Mouse (Mus musculus) layer of hippocampus, postnatal 14 days (tissue): ENCODE results near the gene Wnt3a. TPM values are rescaled to one million over a fixed set of nuclear protein-coding genes. Genes with fewer than 3 reads are reported as not detected.
A peak's percentile ranks its signal among the peaks of the same experiment; 100 is the strongest.
"Not testable (repeated sequence)": the region's sequence is repeated elsewhere in the genome, so short reads cannot be mapped to it uniquely, and the experiment has no call there.

Experiments used
- DNase-seq, 2 experiments: peaks; one replicate each; pipeline ENCODE4 v3.0.0; 2021 to 2022; ENCODE audit warnings: low spot score in 2 of 2, mixed read lengths in 1 of 2
- microRNA-seq, 2 experiments: library from miRNA; unstranded; fragments of <30 nt; microRNA quantifications; one replicate each; pipeline ENCODE4 v1.2.0; 2021
- total RNA-seq, 2 experiments: library from RNA; stranded (reverse); gene quantifications; 2 replicates each; pipeline ENCODE4 v1.2.3; 2021

The Wnt3a gene
- total RNA-seq, 2 experiments from 2014 or later, result not detected

GRCm38 (mm10) chr11:59222306-59222705, 68.2 kb downstream of the Wnt3a start:
- no peak for DNase-seq

- DNase-seq, result no peak
Observed at GRCm38 (mm10) chr11:59221604-59222003, 68.9 kb downstream of the Wnt3a start.

GRCm38 (mm10) chr11:59219064-59219463, 71.5 kb downstream of the Wnt3a start:
- DNase-seq, result no peak

GRCm38 (mm10) chr11:59218389-59218998, 72.1 kb downstream of the Wnt3a start:
- no peak for DNase-seq

GRCm38 (mm10) chr11:59216955-59217354, 73.6 kb downstream of the Wnt3a start:
- peak in 1 of 2 experiments; percentile 67 for DNase-seq

GRCm38 (mm10) chr11:59212892-59213494, 77.6 kb downstream of the Wnt3a start:
- no peak for DNase-seq

GRCm38 (mm10) chr11:59212320-59212719, 78.2 kb downstream of the Wnt3a start:
- not testable (repeated sequence) for DNase-seq

- not testable (repeated sequence) for DNase-seq
Observed at GRCm38 (mm10) chr11:59211561-59211960, 79.0 kb downstream of the Wnt3a start.

- DNase-seq, result no peak
Observed at GRCm38 (mm10) chr11:59210020-59210419, 80.5 kb downstream of the Wnt3a start.

GRCm38 (mm10) chr11:59209580-59209979, 81.0 kb downstream of the Wnt3a start:
- no peak for DNase-seq

GRCm38 (mm10) chr11:59209003-59209441, 81.5 kb downstream of the Wnt3a start:
- DNase-seq, result peak; percentile 54 to 55

GRCm38 (mm10) chr11:59208153-59208831, 82.3 kb downstream of the Wnt3a start, which contains the start of gene 2310033P09Rik:
TSS of gene 2310033P09Rik (plus strand) at chr11:59208321.
- DNase-seq, result peak; percentile 93 to 97

- peak; percentile 90 to 93 for DNase-seq
Observed at GRCm38 (mm10) chr11:59202081-59202995, 88.2 kb downstream of the Wnt3a start, which contains the start of gene Mrpl55. TSS of gene Mrpl55 (plus strand) at chr11:59202486.

- no peak for DNase-seq
Observed at GRCm38 (mm10) chr11:59201216-59202002, 89.1 kb downstream of the Wnt3a start.

Small RNA genes within 50 kb of the gene (microRNA-seq; reads per million reads assigned to microRNA genes)
- gene Gm24756, result 0 reads per million in 2 experiments

Other genes starting within 250 kb of the Wnt3a start
- gene Obscn, start 154.3 kb downstream of the Wnt3a start, total RNA-seq, result 1 to 10 TPM; 2.2 to 2.4 TPM
- gene Iba57, start 127.0 kb downstream of the Wnt3a start, total RNA-seq, result 1 to 10 TPM; 7.7 to 9.9 TPM
- gene Gjc2, start 107.5 kb downstream of the Wnt3a start, total RNA-seq, result 10 to 100 TPM; 20.6 to 21.1 TPM
- 100 to 1,000 TPM; 124 to 128 TPM for gene Guk1, start 98.5 kb downstream of the Wnt3a start, total RNA-seq
- gene Mrpl55, start 88.3 kb downstream of the Wnt3a start, total RNA-seq, result 10 to 100 TPM; 37.1 to 41.8 TPM
- gene 2310033P09Rik, start 82.4 kb downstream of the Wnt3a start, total RNA-seq, result 10 to 100 TPM; 22.9 to 28.8 TPM
- gene Arf1, start 62.5 kb downstream of the Wnt3a start, total RNA-seq, result 100 to 1,000 TPM; 504 to 527 TPM
- gene Wnt9a, start 16.2 kb upstream of the Wnt3a start, total RNA-seq, result 1 to 10 TPM; 3.7 to 4.1 TPM
- under 1 TPM in 1 of 2 experiments, not detected in 1; 0.25 TPM for gene Prss38, start 84.9 kb upstream of the Wnt3a start, total RNA-seq
- gene Jmjd4, start 159.3 kb upstream of the Wnt3a start, total RNA-seq, result 10 to 100 TPM; 27.0 to 29.3 TPM
- 100 to 1,000 TPM; 334 to 342 TPM for gene Snap47, start 160.4 kb upstream of the Wnt3a start, total RNA-seq
- 1 to 10 TPM; 3.9 to 4.7 TPM for gene Zfp867, start 181.7 kb upstream of the Wnt3a start, total RNA-seq
- 10 to 100 TPM in 1 of 2 experiments, 1 to 10 TPM in 1; 9.4 to 13.3 TPM for gene Zkscan17, start 236.0 kb upstream of the Wnt3a start, total RNA-seq